Mouse (Mus musculus) lung, postnatal 0 days (tissue): ENCODE data around the gene Apoe.

Experiments
- CTCF ChIP-seq: IDR thresholded peaks from 2 replicates; pipeline ENCODE4 v1.5.1; 2016; ENCODE audit warnings: antibody characterized with exemption, mild to moderate bottlenecking
- EP300 ChIP-seq: IDR thresholded peaks from 2 replicates; pipeline ENCODE4 v1.6.1; 2016; ENCODE audit warnings: antibody characterized with exemption, mild to moderate bottlenecking, control low read depth

DNA sequence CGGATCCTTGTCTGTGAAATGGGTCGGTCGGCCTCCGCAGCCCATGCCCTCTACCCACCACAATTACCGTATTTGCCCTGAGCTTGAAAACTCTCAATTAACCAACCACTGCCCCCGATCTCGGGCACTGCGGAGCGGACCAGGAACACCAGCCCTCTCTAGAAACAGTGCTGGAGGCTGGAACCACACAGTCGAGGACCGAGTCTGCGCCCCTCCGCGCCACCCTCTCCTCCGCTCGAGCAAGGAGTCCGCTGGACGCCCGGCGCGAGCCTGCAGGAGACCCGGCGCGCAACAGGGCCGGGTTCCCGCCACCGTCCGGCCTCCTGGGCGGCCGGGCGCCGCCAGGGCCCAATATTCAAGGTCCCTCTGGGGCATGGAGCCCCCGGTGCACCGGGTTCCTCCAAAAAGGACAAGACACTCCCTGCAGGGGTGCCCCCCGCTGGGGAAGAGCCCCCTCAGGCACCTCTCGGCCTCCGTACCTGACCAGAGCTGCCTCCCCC, 34.5 kb downstream of the Apoe start:
- 0 out of 2 replicates have a peak, but pooled peaks have one; percentile 20 for TF ChIP-seq CTCF
- no peak for TF ChIP-seq EP300
